Mouse (Mus musculus) adrenal gland, adult 18-20 months (tissue): Measurements from ENCODE around the gene Zfp420. TPM values are rescaled to one million over a fixed set of nuclear protein-coding genes. Genes with fewer than 3 reads are reported as not detected.
"Not testable (repeated sequence)": the region's sequence is repeated elsewhere in the genome, so short reads cannot be mapped to it uniquely, and the experiment has no call there.

Experiments
- DNase-seq, 2 experiments: peaks; one replicate each; pipeline ENCODE4 v3.0.0; 2021 to 2022; ENCODE audit warnings: low spot score in 2 of 2
- long read RNA-seq, 2 experiments: library from polyadenylated mRNA; stranded (forward); transcript quantifications; one replicate each; pipeline ENCODE4 v2.0.0; 2021
- total RNA-seq, 2 experiments: library from RNA; stranded (reverse); gene quantifications; 1 replicate in 1 of 2; 2 replicates in 1 of 2; pipeline ENCODE4 v1.2.3; 2021

Gene Zfp420
- total RNA-seq, result 1 to 10 TPM; 6.3 to 6.8 TPM
- long read RNA-seq, experiment 1, partial matches to known transcripts, result 1 of 4 reads
- long read RNA-seq, experiment 1, other reads (novel, unspliced or antisense), result 0 of 4 reads
- long read RNA-seq, experiment 2, partial matches to known transcripts, result 0 of 4 reads
- long read RNA-seq, experiment 2, other reads (novel, unspliced or antisense), result 1 of 4 reads

GRCm38 (mm10) chr7:29859532-29860517 lies at the start of gene Zfp420:
Zfp420 (plus strand) TSS chr7:29859979.
- peak; percentile 73 to 76 for DNase-seq

- DNase-seq, result no peak
Observed at GRCm38 (mm10) chr7:29812244-29812643, 47.5 kb upstream of the Zfp420 start.

DNA sequence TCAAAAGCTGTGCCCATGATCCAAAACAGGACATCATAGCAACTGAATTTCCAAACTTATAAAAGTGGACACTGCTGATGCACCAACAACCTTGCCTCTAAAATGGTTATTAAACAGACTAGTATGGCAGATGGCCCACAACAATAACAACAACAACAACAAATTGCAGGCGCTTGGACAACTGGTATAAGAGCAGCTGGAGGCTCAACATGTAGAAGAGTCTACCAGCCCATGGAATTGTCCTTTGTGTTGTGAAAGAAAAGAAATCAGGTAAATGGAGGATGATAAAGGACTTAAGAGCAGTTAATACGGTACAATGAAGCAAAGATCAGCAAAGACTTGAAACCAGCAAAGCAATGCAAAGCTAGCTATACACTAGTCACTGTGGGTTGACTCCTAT lies 45.4 kb upstream of the Zfp420 start:
- DNase-seq, result no peak

- DNase-seq, result no peak
Observed at GRCm38 (mm10) chr7:29815061-29815784, 44.6 kb upstream of the Zfp420 start.

DNA sequence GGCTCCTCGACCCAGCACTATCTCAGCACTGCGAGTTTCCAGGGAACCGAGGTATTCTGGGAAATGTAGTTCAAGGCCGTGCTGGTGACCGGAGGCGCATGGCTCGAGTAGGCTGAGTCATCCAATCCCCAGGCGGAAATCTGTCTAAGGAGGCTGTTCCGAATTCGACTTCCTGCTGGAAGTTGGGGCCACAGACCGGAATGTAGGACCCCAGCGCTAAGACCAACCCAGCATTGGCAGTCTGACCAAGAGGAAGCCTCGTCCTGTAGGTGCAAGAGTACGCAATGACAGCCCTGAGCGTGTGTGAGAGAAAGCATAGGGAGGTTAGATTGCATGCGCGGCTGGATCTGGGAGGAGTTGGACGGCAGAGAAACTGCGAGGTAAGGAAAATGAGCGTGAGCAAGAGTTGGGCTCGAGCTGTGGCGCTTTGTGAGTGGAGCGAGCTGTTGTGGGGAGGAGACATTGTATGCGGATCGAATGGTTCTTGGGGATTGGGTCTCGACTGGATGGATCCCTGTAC lies 43.8 kb upstream of the Zfp420 start, which contains the start of gene Zfp790:
Zfp790 (plus strand) TSS at position 205 of the 520 bp plus-strand sequence.
- DNase-seq, result peak; percentile 65 to 69

DNA sequence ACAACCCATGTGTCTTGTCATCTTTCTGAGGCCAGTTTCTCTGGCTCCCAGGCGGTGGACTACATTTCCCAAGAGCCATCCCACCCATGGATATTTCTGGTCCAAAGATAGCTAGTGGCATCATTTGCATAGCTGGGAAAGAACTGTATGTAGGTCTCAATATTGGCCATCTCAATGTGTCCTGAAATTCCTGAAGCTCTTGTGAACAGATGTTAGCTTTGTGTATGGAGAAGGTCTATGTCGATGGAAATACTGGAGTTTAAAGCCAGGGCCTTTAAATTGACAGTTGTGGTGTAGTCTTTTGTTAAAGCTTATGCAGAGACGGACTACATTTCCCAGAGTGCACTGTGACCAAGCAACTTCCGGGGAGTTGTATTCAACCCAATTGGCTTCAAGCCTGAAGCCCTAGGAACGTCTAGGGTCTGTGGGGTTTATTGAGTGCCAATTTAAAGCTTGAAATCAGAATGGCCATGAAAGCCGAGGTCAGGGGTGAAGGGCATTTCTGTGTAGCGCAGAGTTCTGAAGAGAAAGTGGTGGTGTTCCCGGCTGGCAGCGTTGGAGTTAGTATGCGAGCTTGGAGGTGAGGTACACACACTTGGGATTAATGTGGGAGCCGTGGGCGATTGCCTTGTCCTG lies 41.0 kb upstream of the Zfp420 start:
- peak; percentile 43 to 55 for DNase-seq

DNA sequence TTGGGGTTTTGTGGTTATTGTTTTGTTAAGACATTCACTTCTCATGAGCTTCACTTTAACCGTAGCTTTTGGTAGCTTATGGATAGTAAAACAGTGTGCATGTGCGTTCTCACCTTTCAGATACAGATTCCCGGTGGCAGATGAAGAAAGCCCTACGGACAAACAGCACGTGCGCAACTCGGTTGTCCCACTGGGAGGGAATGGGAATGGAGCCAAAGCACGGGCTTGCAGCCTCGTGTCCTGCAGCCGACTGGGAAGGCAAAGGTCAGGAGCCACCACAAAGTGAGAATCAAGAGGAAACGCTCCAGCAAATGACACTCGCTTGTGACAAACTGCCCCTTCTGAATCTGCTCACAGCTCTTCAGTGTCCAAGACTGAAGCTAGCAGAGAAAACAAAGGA lies 31.8 kb upstream of the Zfp420 start:
- DNase-seq, result no peak

- no peak for DNase-seq
Observed at GRCm38 (mm10) chr7:29829804-29830203, 30.0 kb upstream of the Zfp420 start.

GRCm38 (mm10) chr7:29836816-29837215 lies 23.0 kb upstream of the Zfp420 start:
- no peak for DNase-seq

GRCm38 (mm10) chr7:29839256-29839655 lies 20.5 kb upstream of the Zfp420 start:
- no peak for DNase-seq

GRCm38 (mm10) chr7:29842105-29842504 lies 17.7 kb upstream of the Zfp420 start:
- no peak for DNase-seq

DNA sequence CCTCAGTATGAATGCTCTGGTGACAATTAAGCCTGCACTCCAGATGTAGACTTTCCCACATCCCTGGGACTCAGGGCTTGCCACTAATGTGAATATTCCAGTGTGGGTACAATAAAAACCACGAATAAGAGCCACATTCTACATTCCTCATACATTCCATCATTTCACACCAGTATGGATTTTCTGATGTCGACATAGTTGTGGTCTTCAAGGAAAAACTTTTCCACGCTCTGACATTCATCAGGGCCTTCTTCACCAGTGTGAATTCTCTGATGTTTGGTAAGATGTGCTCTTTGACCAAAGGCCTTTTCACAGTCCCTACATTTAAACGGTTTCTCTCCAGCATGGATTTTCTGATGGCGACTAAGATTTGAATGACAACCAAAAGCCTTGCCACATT lies 15.2 kb upstream of the Zfp420 start:
- DNase-seq, result no peak

DNA sequence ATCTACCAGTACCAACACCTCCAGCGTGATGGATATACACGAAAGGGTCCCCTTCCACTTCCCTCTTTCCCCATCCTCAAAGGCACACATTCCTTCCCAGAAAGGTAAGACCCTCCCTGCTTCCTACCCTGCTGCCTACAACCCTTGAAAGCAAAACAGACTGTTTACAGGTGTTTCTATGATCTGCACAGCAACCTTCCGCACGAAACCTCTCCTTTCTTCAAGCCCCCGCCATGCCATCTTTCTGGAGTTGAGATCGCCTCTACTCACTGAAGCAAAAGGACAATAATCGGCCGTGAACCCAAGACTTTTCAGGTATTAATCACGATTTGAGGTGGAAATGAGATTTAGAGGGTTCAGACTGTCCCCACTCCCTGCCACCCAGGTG lies 7.0 kb upstream of the Zfp420 start:
- no peak for DNase-seq

- DNase-seq, result peak; percentile 74 to 76
Observed at GRCm38 (mm10) chr7:29853219-29853842, 6.4 kb upstream of the Zfp420 start, which contains the start of gene Zfp940. Zfp940 (minus strand) TSS chr7:29853669.

- no peak for DNase-seq
Observed at GRCm38 (mm10) chr7:29861660-29862059, 1.9 kb downstream of the Zfp420 start.

GRCm38 (mm10) chr7:29874256-29874655 lies 14.5 kb downstream of the Zfp420 start:
- no peak for DNase-seq

- not testable (repeated sequence) for DNase-seq
Observed at GRCm38 (mm10) chr7:29877561-29877960, 17.8 kb downstream of the Zfp420 start.

GRCm38 (mm10) chr7:29880056-29880455 lies 20.3 kb downstream of the Zfp420 start:
- DNase-seq, result no peak

- no peak for DNase-seq
Observed at GRCm38 (mm10) chr7:29880916-29881315, 21.1 kb downstream of the Zfp420 start.

DNA sequence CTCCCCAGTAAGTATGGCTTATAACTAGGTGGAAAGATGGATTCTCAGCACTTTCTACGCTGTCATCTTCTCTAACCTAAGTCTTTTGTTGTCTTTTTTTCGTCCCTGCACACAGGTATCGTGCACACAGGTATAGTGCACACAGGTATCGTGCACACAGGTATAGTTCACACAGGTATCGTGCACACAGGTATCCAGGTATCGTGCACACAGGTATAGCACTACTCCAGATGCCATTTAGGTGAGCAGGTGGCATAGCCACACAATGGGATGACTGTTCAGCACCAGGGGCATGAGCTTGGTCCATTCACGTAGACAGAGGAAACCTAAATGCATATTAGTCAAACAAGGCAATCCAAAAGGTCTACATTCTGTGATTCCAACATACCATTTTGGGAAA lies 30.7 kb downstream of the Zfp420 start:
- DNase-seq, result no peak
